Mouse (Mus musculus) megakaryocyte, embryonic 14.5 days (primary cell): ENCODE data around the gene Lamb1.

Experiments
- FLI1 ChIP-seq: IDR thresholded peaks from 2 replicates; pipeline ENCODE4 v1.6.1; 2012; ENCODE audit warnings: low read length, inconsistent platforms, mixed read lengths
- GATA1 ChIP-seq: IDR thresholded peaks from 3 replicates; pipeline ENCODE4 v1.6.1; 2012; ENCODE audit warnings: mixed read lengths, low read length, inconsistent platforms, borderline replicate concordance

- TF ChIP-seq FLI1 (no peak), GATA1 (no peak)
Observed at GRCm38 (mm10) chr12:31327139-31327538, 62.1 kb downstream of the Lamb1 start.
